Mouse (Mus musculus): Measurements from ENCODE around the gene Tmem160. TPM values are rescaled to one million over a fixed set of nuclear protein-coding genes. Genes with fewer than 3 reads are reported as not detected.

The Tmem160 gene
- total and polyA plus RNA-seq, 3 experiments: 30.9 to 89.1 (median 48.9) TPM

DNA sequence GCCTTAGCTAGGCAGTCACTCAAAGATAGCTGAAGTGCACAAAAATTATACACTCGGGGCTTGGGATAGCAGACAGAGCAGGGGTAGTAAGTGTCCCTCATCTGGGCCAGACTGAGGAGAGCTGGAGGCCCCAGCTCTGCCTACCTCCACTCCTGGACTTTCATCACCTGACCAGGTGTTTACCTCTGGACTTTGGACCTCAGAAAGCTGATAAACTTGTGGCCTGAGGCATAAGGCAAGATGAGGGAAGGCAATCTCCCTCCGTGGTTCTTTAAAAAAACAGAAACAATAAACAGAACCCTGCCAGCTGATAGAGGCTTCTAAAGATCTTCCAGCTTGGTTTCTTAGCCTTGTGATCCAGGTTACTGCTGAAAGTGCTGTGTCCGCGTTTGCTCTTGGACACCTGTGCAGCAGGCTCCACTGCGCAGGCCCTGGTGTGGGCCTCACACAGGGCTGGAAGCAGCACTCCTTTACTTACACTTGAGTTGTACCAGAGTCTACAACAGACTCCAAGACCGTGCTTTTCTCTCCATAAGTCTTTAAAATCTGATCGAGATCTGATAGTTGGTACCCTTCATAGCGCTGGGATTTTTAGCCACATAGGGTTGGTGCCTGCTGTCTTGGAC lies 32.0 kb upstream of the Tmem160 start:
- Histone ChIP-seq H3K9me3 (replicated peaks; ENCODE audit: low read length) (no peaks in the 10 kb centered on the region), H3K9ac (ENCODE audit: insufficient read depth, low read depth) (no peak overlapping the region), H3K36me3 (replicated peaks in 1 of 2; ENCODE audit: control insufficient read depth in 1 of 2, insufficient read depth in 1 of 2, low read length in 1 of 2) (peaks cover 80 to 97% of the 10 kb centered on the region in 2 experiments), H3K4me2 (ENCODE audit: insufficient read depth, low read depth, poor library complexity, severe bottlenecking) (no peak overlapping the region), H3K79me2 (replicated peaks; ENCODE audit: control insufficient read depth, extremely low read depth, insufficient read depth, poor library complexity, severe bottlenecking) (no peaks in the 10 kb centered on the region; the same call in 1 of the 2 replicates), H3K4me1 (ENCODE audit: control insufficient read depth in 1 of 2, insufficient read depth in 2 of 2) (peaks cover 0 to 2% of the 10 kb centered on the region in 2 experiments; a peak in 1 of 4 replicates), H3K27me3 (replicated peaks) (no peaks in the 10 kb centered on the region), H3K27ac (ENCODE audit: insufficient read depth, low read depth) (no peak overlapping the region), H3K4me3 (replicated peaks in 1 of 3; ENCODE audit: low read depth in 2 of 3, low read length in 2 of 3, poor library complexity in 1 of 3) (no peak overlapping the region)
- dilution Hi-C loops (cut with MboI; ENCODE audit: extremely low pct_ligation_motif_present, extremely low pct_unique_long_range_greater_than_20kb, low sequenced_read_pairs) (no loop called here), in situ Hi-C loops (cut with MboI; ENCODE audit: low pct_ligation_motif_present, low pct_unique_long_range_greater_than_20kb, low sequenced_read_pairs) (no loop called here)
- no peak for DNase-seq (ENCODE audit: extremely low read depth)
- TF ChIP-seq USF2 (conservative IDR thresholded peaks at IDR 0.05; ENCODE audit: low read depth, low read length): no peak
- no peak for TF ChIP-seq CTCF (conservative IDR thresholded peaks at IDR 0.05 in 1 of 2, IDR thresholded peaks at IDR 0.05 in 1 of 2; ENCODE audit: low read depth in 2 of 2, low read length in 2 of 2)
- no peak for TF ChIP-seq GABPA (IDR thresholded peaks at IDR 0.05; ENCODE audit: insufficient replicate concordance, low read depth, low read length)
- no peak for TF ChIP-seq BHLHE40 (IDR thresholded peaks at IDR 0.05; ENCODE audit: low read depth, low read length)
- no peak for TF ChIP-seq CHD2 (IDR thresholded peaks at IDR 0.05; ENCODE audit: low read length)
- TF ChIP-seq SMC3 (IDR thresholded peaks at IDR 0.05; ENCODE audit: low read depth, low read length): no peak
- TF ChIP-seq ZC3H11A (IDR thresholded peaks at IDR 0.05; ENCODE audit: low read depth, low read length): no peak
- TF ChIP-seq HCFC1 (IDR thresholded peaks at IDR 0.05; ENCODE audit: low read depth, low read length): no peak
- TF ChIP-seq JUND (conservative IDR thresholded peaks at IDR 0.05; ENCODE audit: low read depth, low read length): no peak
- TF ChIP-seq CHD1 (IDR thresholded peaks at IDR 0.05; ENCODE audit: low read depth, low read length): no peak
- TF ChIP-seq ETS1 (conservative IDR thresholded peaks at IDR 0.05; ENCODE audit: low read depth, low read length): no peak
- no peak for TF ChIP-seq TCF12 (IDR thresholded peaks at IDR 0.05; ENCODE audit: low read depth, low read length)
- TF ChIP-seq ZNF384 (IDR thresholded peaks at IDR 0.05; ENCODE audit: low read depth, low read length): no peak
- TF ChIP-seq ELF1 (IDR thresholded peaks at IDR 0.05; ENCODE audit: low read depth, low read length): no peak
- TF ChIP-seq MEF2A (IDR thresholded peaks at IDR 0.05; ENCODE audit: borderline replicate concordance, low read depth, low read length): no peak
- no peak for TF ChIP-seq RAD21 (IDR thresholded peaks at IDR 0.05; ENCODE audit: low read depth, low read length)
- TF ChIP-seq ZKSCAN1 (IDR thresholded peaks at IDR 0.05; ENCODE audit: borderline replicate concordance, low read depth, low read length): no peak

DNA sequence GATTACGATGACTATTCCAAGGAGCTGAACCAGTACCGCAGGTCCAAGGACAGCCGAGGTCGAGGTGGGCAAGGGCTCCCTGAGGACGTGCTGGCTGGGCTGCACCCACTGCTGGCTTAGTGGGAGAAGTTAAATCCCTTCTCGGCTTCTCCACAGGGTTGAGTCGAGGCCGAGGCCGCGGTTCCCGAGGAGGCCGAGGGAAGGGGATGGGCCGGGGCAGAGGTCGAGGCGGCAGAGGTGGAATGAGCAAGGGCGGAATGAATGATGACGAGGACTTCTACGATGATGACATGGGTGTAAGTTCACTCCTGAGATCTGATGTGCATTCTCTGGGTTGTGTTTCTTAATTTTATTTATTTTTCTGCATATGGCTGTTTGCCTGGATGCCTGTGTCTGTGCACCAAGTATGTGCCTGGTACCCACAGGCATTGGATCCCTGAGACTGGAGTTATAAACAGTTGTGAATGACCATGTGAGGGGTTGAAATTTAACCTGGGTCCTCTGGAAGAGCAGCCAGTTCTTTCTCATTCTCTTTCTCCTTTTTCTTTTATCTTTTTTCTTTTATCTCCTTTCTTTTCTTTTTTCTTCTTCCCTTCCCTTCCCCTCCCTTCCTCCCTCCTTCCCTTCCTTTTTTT lies 30.2 kb upstream of the Tmem160 start:
- Histone ChIP-seq H3K27ac (ENCODE audit: insufficient read depth, low read depth) (no peak overlapping the region), H3K27me3 (replicated peaks) (no peaks in the 10 kb centered on the region), H3K79me2 (replicated peaks; ENCODE audit: control insufficient read depth, extremely low read depth, insufficient read depth, poor library complexity, severe bottlenecking) (no peaks in the 10 kb centered on the region), H3K4me2 (ENCODE audit: insufficient read depth, low read depth, poor library complexity, severe bottlenecking) (no peak overlapping the region), H3K4me1 (ENCODE audit: control insufficient read depth in 1 of 2, insufficient read depth in 2 of 2) (no peaks in the 10 kb centered on the region), H3K9me3 (replicated peaks; ENCODE audit: low read length) (no peaks in the 10 kb centered on the region), H3K36me3 (replicated peaks in 1 of 2; ENCODE audit: control insufficient read depth in 1 of 2, insufficient read depth in 1 of 2, low read length in 1 of 2) (peaks cover 81 to 97% of the 10 kb centered on the region in 2 experiments), H3K9ac (ENCODE audit: insufficient read depth, low read depth) (no peak overlapping the region), H3K4me3 (replicated peaks in 1 of 3; ENCODE audit: low read depth in 2 of 3, low read length in 2 of 3, poor library complexity in 1 of 3) (no peak overlapping the region)
- in situ Hi-C loops (cut with MboI; ENCODE audit: low pct_ligation_motif_present, low pct_unique_long_range_greater_than_20kb, low sequenced_read_pairs) (no loop called here), dilution Hi-C loops (cut with MboI; ENCODE audit: extremely low pct_ligation_motif_present, extremely low pct_unique_long_range_greater_than_20kb, low sequenced_read_pairs) (no loop called here)
- DNase-seq (ENCODE audit: extremely low read depth): no peak
- TF ChIP-seq MEF2A (IDR thresholded peaks at IDR 0.05; ENCODE audit: borderline replicate concordance, low read depth, low read length): no peak
- no peak for TF ChIP-seq NELFE (IDR thresholded peaks at IDR 0.05; ENCODE audit: low read depth, low read length)
- TF ChIP-seq BHLHE40 (IDR thresholded peaks at IDR 0.05; ENCODE audit: low read depth, low read length): no peak
- no peak for TF ChIP-seq MXI1 (IDR thresholded peaks at IDR 0.05; ENCODE audit: low read depth, low read length)
- TF ChIP-seq ETS1 (conservative IDR thresholded peaks at IDR 0.05; ENCODE audit: low read depth, low read length): no peak
- TF ChIP-seq ZNF384 (IDR thresholded peaks at IDR 0.05; ENCODE audit: low read depth, low read length): no peak
- TF ChIP-seq MAZ (IDR thresholded peaks at IDR 0.05; ENCODE audit: low read depth, low read length): no peak
- TF ChIP-seq PAX5 (IDR thresholded peaks at IDR 0.05; ENCODE audit: low read length): no peak
- TF ChIP-seq POLR2A (IDR thresholded peaks at IDR 0.05; ENCODE audit: low read depth, low read length): no peak

Data from CH12.LX (cell line).